Mouse (Mus musculus): Measurements from ENCODE around the gene Plekhm1.

Plekhm1 gene

GRCm38 (mm10) chr11:103314736-103315374 is 97.6 kb downstream of the Plekhm1 start:
- no peak for DNase-seq (ENCODE audit: low read depth, low spot score)

Data from brain, adult 2 months (tissue).